Mouse (Mus musculus) left cerebral cortex, adult 2 months (tissue): ENCODE data around the gene Numbl. TPM values are rescaled to one million over a fixed set of nuclear protein-coding genes. Genes with fewer than 3 reads are reported as not detected.

Experiments
- DNase-seq, 2 experiments: peaks; one replicate each; pipeline ENCODE4 v3.0.0; 2021 to 2022; ENCODE audit warnings: low spot score in 2 of 2, mixed read lengths in 1 of 2; ENCODE audit errors: extremely low spot score in 1 of 2
- H3K27ac ChIP-seq: fragments of 200-600 bp; 2 replicates; pipeline ENCODE4 v1.8.1; 2022
- H3K4me3 ChIP-seq: fragments of 200-600 bp; 2 replicates; pipeline ENCODE4 v1.8.1; 2022
- CTCF ChIP-seq: fragments of 200-600 bp; IDR thresholded peaks from 2 replicates; pipeline ENCODE4 v1.8.1; 2022; ENCODE audit warnings: antibody characterized with exemption, mild to moderate bottlenecking, moderate library complexity
- intact Hi-C: fragments of 180-260 bp; cut with DNase I; formaldehyde crosslinking; loops from one replicate; pipeline ENCODE4 v1.15.1; 2025
- long read RNA-seq, 2 experiments: library from polyadenylated mRNA; stranded (forward); transcript quantifications; one replicate each; pipeline ENCODE4 v2.0.0; 2021; ENCODE audit warnings: borderline mapping rate in 2 of 2
- total RNA-seq, 2 experiments: library from RNA; stranded (reverse); gene quantifications; 2 replicates each; pipeline ENCODE4 v1.2.3; 2021

Gene Numbl
- 100 to 1,000 TPM; 117 to 135 TPM for total RNA-seq
- long read RNA-seq, experiment 1, transcript Numbl-201 (10 exons, 2,760 nt) = major isoform, 46 of 65 reads
- long read RNA-seq, experiment 1, partial matches to known transcripts = 8 of 65 reads
- long read RNA-seq, experiment 1, other reads (novel, unspliced or antisense) = 11 of 65 reads
- long read RNA-seq, experiment 2, full-length matches to known transcripts = 43 of 58 reads
- long read RNA-seq, experiment 2, partial matches to known transcripts = 11 of 58 reads
- long read RNA-seq, experiment 2, other reads (novel, unspliced or antisense) = 4 of 58 reads

DNA sequence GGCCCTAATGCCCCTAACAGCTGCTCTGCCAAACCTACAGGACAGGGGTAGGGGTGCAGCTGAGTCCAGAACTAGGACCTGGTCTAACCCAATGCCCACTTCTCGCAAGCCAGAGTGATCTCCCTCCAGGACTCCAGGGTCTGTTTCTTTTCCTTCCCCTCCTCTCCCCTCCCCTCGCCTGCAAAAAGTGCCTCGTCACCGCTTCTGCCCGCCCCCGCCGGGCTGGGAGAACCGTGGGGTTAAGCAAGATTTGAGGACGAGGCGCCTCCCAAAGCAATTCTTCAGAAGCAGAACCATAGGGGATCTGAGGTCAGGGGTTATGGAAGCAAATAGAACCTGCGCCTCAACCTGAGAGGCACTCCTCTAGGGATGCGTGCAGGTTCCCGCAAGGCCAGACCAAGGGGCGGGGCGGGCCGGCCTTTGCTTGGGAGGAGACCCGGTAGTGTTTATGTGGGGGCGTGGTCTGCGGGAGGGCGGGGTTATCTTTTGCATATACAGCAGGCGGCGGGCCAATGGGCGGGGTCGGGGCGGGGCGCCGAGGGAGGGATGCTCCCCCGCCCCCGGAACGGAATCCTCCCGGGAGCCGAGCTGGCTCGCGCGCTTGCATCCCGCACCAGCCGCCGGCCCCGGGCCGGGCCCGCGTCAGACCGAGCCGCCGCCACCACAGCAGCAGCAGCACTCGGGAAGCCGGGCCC is at the start of gene Numbl:
Gene Numbl, plus strand, starts transcription at position 229 of the 695 bp plus-strand sequence.
- intact Hi-C loops = loop anchor here (1.0 kb wide), 1 partner anchor 30 kb away; the partner anchor contains the start of gene Itpkc
- H3K4me3 ChIP-seq = peak within 1 kb of the TSS; percentile 87
- peak; percentile 86 to 90 for DNase-seq
- no peak for TF ChIP-seq CTCF
- H3K27ac ChIP-seq = peak within 1 kb of the TSS; percentile 88

DNA sequence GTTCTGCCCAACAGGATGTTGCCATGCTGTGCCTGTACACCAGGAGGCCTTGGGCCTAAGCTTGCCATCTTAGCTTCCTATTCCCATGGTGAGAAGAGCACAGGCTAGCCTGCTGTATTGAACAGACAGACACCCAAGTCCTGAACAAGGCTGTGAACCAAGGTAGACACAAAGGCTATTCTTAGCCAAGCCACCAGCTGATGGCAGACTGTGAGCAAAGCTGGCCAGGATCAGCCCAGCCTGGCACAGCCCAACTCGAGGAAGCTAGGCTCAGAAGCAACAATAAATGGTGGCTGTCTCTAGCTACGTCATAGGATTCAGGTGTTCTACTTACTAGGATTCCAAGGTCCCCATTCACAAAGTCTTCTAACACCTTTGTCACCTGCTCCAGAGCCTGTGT is 45.6 kb upstream of the Numbl start:
- intact Hi-C loops = no loop called here

DNA sequence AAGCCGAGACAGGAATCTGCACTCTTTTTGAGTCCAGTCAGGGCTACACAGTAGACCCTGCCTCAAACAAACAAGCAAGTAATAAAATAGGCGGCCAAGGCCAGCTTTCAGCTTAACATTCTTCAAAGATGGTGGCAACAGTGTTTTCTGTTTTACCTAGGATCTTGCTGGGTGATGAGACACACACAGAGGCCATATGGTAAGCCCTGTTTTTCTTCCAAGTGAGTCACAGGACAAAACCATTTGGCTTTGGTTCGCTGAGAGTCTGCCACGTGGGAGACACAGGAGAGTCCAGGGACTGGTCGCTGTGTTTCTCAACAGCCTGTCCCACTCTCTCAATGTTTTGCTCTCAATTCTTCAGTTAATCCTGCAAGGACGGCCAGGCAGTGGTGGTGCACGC is 39.6 kb upstream of the Numbl start:
- intact Hi-C loops = no loop called here

More for the DNA sequence above, 45.6 kb upstream of the Numbl start:
- Histone ChIP-seq H3K4me3 (no peak overlapping the region), H3K27ac (no peak overlapping the region)
- DNase-seq = no peak
- no peak for TF ChIP-seq CTCF

DNA sequence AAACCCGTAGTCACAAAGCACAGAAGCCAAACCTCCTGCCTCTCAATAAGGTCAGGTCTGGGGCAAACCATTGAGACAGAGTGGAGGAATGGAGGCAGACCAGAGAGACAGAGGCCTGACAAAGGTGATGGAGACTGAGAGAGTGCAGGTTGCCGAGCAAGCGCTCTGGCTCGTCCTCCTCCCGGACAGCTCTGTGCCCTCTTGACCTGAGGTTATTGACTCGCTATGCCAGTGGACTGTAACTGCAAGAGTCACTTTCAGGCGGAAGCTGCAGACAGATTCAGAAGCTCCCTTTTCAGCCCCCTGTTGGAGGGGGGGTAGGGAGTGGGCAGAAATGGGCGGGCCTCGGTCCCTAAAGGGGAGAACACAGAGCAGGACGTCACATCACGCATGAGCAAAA is 38.3 kb upstream of the Numbl start:
- TF ChIP-seq CTCF = no peak
- intact Hi-C loops = no loop called here

More for the DNA sequence above, 39.6 kb upstream of the Numbl start:
- no peak for TF ChIP-seq CTCF
- Histone ChIP-seq H3K27ac (no peak overlapping the region), H3K4me3 (no peak overlapping the region)
- no peak for DNase-seq

DNA sequence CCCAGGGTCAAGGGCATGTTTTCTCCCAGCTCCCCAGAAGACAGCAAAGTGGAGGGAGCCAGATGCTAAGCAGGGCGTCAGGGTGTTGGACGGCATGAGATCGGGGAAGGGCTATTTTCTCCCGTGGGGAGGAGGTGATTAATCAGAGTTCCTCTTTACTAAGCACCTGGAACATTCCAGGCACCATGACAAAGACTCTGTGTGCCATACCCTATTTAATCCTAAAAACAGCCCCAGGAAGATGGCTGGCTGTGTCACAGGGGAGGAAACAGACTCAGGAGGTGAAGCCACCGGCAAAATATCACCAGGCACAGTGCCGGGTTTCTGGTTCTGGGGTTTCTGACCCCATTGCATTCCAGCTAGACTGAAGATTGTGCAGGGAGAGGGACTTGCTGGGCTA is 36.3 kb upstream of the Numbl start:
- no peak for TF ChIP-seq CTCF
- no peak for DNase-seq
- no peak overlapping the region for H3K4me3 ChIP-seq
- intact Hi-C loops = no loop called here
- H3K27ac ChIP-seq = no peak overlapping the region

More for the DNA sequence above, 38.3 kb upstream of the Numbl start:
- no peak overlapping the region for H3K27ac ChIP-seq
- H3K4me3 ChIP-seq = no peak overlapping the region
- no peak for DNase-seq

DNA sequence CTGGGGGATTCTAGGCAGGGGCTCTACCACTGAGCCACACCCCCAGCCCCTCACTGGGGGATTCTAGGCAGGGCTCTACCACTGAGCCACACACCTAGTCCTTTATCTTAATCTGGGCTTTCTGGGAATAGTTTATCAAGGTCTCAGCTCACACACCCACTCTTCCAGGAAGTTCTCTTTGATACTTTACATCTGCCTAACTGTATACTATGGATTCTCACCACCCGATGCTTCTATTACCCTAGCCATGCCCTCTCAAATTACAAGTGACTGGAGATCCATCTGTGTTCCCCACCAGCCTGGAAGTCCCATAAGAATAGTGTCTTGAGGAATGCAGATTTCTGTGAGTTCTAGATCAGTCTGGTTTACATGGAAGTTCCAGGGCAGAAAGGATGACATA is 35.7 kb upstream of the Numbl start:
- no peak for DNase-seq
- Histone ChIP-seq H3K4me3 (no peak overlapping the region), H3K27ac (no peak overlapping the region)
- TF ChIP-seq CTCF = no peak
- intact Hi-C loops = no loop called here

DNA sequence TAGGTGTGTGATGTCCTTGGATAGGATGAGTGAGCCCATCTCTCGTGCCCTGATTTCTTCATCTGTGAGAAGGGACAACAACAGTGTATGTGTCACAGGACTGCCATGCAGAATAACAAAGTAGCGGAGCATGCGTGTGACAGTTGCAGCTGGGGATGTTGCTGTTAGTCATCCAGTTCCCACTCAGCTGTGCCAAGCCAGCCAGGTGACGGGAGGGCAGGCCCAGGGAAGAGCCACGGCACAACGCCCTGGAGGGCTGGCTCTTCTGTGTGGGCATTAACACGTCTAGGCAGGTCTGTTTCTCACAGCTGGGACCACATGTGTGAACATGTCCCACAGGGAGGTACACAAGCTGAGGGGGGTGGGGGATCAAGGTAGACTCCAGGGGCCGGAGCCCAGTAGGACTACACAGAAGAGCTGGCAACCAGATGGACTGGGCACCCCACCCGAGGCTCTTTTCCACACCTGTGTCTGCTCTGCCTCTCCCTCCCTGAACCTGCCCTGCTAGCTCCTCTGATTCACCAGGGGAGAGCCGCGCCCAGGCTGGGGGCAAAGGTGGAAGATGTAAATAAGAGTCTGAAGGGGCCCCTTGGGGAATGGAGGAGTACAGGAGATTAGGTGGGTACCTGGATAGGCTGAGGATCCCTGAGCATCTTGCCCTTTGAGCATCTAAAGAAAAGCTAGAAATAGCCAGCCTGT is 33.2 kb upstream of the Numbl start:
- intact Hi-C loops = no loop called here
- TF ChIP-seq CTCF = no peak
- Histone ChIP-seq H3K4me3 (peak overlapping the region; percentile 79), H3K27ac (peak overlapping the region; percentile 80)
- DNase-seq = peak; percentile 52 to 59

DNA sequence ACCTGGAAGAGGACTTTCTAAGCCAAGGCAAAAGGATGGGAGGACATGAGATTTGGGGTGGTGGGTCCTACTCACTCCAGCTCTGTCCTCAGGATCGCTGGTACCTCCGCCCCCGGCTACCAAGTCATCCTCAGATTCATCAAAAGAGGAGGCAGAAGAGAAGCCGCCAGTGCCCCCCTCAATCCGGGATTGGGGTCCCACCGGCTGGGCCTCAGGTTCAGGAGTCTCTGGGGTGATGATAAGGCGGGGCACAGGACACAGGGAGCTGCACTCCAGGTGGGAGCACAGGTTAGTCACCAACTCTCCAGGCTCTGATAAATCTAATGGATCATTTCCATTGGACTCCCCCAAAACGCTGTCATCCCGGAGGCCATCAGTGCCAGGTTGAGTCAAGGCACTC is 31.0 kb upstream of the Numbl start:
- intact Hi-C loops = loop anchor here (2.0 kb wide), 1 partner anchor 32 kb away; the partner anchor contains the start of gene BC024978
- no peak for TF ChIP-seq CTCF
- Histone ChIP-seq H3K27ac (peak overlapping the region; percentile 93), H3K4me3 (peak overlapping the region; percentile 79)
- no peak for DNase-seq

DNA sequence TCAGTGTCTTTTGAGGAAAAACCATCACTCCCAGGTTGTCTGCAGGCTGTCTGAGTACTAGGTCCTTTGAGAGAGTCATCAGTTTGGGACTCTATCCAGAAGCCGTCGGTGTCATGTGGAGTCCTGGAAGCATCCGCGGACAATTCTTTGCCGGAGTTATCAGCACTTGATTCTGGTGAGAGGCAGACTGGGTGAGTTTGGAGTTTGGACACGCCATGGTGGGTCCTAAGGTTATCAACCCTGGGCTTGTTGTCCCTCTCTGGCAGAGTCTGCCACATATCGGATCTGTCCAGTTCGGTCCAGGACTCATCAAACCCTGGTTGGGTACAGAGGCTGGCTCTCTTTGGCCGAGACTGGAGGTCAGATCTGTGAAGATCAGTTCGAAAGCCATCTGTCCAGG is 30.6 kb upstream of the Numbl start:
- no peak for TF ChIP-seq CTCF
- Histone ChIP-seq H3K27ac (peak overlapping the region; percentile 93), H3K4me3 (peak overlapping the region; percentile 79)
- intact Hi-C loops = loop anchor here (1.0 to 2.0 kb wide), 3 partner anchors 31 to 61 kb away; partner anchors contain the start of genes BC024978, Egln2 and Numbl
- no peak for DNase-seq

DNA sequence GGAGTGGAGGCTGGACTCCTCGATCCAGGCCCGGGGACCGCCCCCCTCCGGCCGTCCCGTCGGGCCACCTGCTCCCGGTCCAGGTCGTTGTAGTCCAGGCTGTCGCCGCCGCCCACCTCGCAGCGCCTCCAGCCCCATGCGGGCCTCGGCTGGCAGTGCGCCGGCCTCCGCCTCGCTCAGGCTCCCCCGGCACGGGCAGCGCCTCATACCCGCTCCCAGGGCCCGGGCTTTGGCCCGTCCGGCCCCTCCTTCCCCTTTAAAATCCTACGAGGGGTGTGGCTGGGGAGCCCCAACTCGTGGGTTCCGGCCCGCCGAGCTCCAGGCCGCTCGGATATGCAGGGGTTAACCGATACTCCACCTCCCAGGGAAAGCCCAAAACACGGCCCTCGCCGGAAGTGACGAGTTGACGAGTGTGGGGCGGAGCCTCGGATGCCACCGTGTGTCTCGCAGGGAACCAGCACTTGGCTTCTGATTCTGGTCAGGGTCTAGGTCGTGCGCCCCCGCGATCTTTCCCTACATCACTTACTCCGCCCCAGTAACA is 29.9 kb upstream of the Numbl start, which contains the start of gene Itpkc:
Gene Itpkc, minus strand, starts transcription at position 381 of the 541 bp plus-strand sequence.
- no peak; the same call in 1 of the 2 replicates for TF ChIP-seq CTCF
- Histone ChIP-seq H3K27ac (peak within 1 kb of the TSS; percentile 93), H3K4me3 (peak within 1 kb of the TSS; percentile 79)
- DNase-seq = peak; percentile 88 to 90
- intact Hi-C loops = loop anchor here (1.0 to 2.0 kb wide), 2 partner anchors 30 to 62 kb away; partner anchors contain the start of genes Egln2 and Numbl

DNA sequence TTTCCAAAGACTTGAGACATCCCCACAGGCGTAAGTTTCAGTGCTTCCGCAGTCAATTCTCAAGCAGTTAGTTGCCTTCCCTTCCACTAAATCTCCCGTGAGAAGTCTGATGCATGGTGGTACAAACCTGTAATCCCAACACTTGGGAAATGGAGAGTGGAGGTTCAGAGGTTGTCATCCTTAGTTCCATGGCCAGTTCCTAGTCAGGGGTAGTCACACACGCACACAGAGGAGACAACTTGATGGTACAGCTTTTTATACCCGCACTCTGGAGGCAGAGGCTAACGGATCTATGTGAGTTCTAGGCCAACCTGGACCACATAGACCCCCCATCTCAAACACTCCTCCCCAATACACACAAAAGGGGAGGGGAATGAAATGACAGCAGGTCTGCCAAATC is 29.4 kb upstream of the Numbl start:
- Histone ChIP-seq H3K27ac (peak overlapping the region; percentile 93), H3K4me3 (peak overlapping the region; percentile 79)
- intact Hi-C loops = loop anchor here (1.0 to 2.0 kb wide), 2 partner anchors 29 to 62 kb away; partner anchors contain the start of genes Egln2 and Numbl
- TF ChIP-seq CTCF = no peak
- no peak for DNase-seq
